Mouse (Mus musculus) cerebellum, adult 9-11 months (tissue): ENCODE data around the gene Ermp1.

Experiments
- DNase-seq: peaks from one replicate; pipeline ENCODE4 v3.0.0; 2022

Ermp1 gene

GRCm38 (mm10) chr19:29660835-29661764, 12.9 kb upstream of the Ermp1 start:
- DNase-seq: no peak

GRCm38 (mm10) chr19:29659705-29660104, 11.5 kb upstream of the Ermp1 start:
- DNase-seq: no peak

GRCm38 (mm10) chr19:29658836-29659235, 10.6 kb upstream of the Ermp1 start:
- no peak for DNase-seq

GRCm38 (mm10) chr19:29657558-29657957, 9.3 kb upstream of the Ermp1 start:
- DNase-seq: no peak

DNA sequence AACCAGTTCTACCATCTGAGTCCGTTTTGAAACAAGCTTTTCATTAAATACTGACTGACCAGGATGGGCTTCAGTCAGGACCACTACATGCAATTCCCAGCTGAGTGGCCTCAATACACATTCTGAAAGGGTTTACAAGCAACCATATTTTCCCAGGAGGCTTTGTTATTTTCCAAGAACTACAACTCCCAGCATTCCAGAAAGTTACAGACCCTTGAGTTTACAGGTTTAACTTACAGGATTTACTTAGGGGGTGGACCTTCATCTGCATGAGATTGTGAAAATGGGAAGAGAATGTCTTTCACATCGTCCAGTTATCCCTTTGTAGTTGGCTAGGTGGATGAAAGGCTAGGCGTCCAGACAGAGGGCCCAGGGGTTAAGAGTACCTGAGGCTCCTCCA, 8.8 kb upstream of the Ermp1 start:
- no peak for DNase-seq

DNA sequence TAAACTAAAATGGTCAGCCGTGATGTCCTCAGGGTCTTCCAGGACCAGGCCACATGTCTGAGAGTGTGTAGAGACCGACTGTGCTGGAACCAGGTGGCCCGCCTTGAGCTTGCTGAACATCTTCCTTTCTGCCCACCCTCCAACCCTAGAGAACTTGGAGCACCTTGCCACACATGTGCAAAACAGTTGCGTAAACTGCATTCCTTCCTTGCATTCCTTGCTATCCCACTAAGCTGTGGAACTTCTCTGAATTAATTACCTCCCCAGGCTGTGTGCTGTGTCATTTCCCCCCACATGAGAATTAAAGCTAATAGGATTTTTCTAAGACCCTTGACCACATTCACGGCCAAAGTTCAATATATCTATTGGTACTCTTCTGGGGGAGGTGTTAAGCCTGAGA, 8.4 kb upstream of the Ermp1 start:
- no peak for DNase-seq

DNA sequence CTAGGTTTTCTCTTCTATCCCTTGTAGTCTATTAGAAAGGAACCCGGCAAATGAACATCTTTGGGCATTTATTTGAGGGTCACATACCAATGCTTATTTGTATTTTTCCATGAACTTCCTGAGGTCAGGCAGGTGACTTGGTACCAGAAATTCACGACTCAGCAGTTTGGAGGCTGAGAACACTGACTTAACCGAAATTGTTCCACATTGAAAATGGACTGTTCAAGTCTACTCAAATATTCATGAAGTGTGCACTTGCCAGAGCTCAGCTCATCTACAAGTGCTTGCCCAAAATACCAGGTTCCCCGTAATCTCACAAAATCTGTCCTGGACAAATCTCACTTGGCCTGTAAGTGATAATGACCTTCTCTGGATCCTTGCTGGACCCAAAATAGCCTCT, 7.8 kb upstream of the Ermp1 start:
- no peak for DNase-seq

DNA sequence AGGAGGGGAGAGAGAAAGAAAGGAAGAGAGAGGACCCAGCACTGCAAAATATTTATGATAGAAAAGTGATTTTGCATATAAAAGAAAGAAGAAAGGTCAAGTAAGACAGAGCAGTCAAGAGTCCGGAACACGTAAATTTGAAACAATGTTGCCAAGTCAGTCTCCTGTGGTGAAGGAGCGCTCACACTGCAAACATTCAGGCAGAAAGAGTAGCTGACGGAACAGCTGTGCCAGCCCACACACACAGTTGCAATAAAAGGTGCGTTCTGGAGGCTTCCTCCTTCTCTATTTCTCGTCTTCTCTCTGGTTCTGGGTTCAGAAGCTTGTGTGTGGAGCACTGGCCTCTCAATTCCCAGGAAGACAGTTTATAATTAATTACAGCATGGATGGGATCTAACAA, 6.9 kb upstream of the Ermp1 start:
- no peak for DNase-seq

DNA sequence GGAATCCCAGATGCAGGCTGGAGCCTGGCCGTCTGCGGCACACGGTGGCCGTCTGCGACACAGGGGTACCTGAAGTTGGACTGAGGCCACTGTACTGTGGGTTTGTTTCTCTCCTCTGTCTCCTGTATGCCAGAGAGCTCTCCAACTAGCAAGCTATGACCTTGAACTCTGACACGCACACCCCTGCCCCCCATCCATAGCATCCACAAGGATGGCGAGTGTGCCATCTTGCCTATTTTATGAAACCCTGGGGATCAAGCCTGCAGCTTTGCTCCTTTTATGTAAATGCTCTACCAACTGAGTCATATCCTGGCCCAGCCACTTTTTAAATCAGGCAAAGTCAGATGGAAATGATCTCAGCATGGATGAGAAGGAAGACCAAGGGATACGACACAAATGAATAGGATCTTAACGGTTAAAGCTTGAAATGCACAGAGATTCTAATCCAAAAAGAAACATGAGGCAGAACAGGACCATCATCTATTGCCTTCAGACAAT, 5.6 kb upstream of the Ermp1 start:
- no peak for DNase-seq

DNA sequence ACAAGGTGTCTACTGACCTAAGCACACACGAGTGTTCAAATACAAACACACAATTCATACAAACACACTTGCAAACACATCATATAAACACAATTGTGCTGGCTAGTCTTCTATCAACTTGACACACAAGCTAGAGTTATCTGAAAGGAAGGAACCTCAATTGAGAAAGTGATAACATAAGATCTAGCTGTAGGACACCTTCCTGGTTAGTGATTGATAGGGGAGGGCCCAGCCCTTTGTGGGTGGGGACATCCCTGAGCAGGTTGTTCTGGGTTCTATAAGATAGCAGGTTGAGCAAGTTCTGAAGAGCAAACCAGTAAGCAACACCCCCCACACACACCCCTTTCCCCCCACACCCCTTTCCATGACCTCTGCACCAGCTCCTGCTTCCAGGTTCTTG, 1.5 kb upstream of the Ermp1 start:
- no peak for DNase-seq

GRCm38 (mm10) chr19:29648550-29648914, 317 bp upstream of the Ermp1 start:
- no peak for DNase-seq

DNA sequence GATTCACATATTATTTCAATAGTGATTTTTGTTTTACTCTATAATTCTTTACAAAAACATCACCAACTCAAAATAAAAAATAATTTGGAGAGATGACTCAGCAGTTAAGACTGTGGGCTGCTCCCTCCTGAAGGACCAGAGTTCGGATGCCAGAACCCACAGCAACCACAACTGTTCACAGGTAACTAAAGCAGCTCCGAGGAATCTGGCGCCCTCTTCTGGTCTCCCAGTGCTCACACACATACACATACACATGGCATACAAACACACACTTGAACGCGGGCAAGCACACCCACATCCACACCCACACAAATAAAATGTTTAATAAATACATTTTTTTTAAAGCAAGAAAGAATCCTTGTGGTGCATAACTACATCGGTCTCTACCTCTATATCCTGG, 3.5 kb downstream of the Ermp1 start:
- DNase-seq: no peak

DNA sequence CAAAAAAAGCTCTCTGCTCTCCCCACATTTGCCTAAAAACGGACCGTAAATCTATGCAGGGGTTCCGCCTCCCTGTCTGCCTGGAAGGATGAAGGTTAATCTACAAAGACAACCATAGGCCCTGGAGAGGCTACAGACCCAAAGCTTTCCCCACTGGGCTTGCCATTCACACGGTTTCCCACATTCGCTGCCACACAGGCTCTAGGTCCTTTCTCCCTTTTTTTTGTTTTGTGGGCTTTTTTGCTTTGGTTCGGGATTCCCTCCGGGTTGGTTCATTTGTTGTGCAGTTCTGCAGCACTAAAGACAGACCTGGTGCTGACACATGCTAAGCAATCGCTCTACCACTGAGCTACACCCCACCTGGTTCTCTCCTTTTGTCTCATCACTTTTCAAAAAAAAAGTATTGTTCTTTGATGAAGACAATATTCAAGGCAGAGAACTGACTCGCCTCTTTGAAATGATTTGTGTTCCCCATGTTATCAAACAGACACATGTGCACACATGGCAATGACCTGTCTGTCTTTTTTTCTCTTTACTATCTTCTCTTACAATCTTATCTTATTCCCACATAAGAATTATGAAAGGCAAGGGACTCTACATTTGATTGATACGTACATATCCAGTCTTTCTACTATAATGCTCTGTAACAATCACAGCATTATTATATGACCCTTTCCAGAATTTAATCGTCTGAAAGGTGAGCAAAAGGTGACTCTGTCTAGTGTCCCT, 4.9 kb downstream of the Ermp1 start:
- DNase-seq: no peak

DNA sequence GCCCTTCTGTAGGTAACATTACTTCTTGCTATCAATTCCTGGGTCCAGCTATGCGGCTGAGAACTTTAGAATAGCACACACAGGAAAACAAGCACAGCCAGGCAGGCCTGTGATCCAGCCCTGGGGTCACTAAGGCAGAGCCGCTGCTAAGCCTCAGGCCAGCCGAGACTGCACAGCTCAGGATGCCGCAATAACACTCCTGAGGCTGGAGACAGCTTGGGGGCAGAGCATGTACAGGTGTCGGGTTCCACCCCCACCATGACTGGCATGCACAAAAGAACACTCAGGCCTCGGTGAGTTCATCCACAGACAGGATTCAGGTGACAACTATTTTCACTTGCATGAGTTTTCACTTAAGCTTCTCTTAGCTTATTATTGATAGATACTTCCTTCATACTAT, 6.0 kb downstream of the Ermp1 start:
- no peak for DNase-seq

DNA sequence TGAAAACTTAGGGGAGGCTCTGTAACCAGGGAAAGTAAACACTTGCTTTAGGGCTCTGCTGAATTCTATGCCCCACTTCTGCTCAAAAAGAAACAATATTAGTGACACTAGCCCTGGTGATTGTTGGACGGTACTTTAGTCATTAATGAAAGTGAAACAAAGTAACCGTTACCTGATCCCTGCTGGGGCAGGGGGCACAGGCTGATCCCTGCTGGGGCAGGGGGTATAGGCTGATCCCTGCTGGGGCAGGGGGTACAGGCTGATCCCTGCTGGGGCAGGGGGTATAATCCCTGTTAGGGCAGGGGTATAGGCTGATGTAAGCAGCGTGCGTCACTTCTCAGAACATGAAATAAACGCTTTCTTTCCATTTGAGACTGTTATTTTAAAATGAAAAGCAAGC, 6.7 kb downstream of the Ermp1 start:
- DNase-seq: no peak

DNA sequence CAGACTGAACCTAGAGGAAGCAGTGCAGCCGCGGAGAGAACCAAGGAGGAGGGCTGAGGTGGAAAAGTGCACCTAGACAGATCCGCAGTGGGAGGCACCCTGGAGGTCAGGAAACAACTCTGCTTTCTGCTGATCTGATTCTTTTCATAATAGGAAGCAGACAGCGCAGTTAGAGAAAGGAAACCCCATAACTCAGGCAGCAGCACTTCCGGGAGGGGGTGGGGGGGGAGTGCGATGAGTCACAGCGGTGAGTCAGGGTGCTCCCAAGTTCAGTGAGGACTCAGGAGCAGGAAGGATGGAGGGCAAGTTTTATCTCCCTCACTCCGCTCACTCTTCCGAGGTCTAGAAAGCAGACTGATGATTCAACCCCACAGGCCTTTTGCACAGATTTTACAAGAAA, 7.2 kb downstream of the Ermp1 start:
- no peak for DNase-seq

DNA sequence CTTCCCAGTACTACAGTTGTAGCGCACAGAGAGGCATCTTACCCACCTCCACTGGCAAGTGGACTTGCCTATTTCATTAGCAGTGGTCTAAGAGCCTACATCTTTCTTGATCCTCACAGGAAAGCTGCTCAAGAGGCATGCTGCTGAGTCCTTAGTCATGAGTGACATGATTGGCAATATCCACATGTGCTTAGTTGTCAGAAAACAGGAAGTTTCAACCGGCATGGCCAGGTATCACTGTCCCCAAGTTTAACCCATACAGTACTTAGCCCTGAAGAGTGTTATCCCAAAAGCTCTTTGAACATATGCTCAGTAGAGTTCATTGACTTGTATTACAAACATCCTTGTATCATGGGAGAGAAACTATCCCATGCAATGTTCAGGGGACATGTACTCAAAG, 36.1 kb downstream of the Ermp1 start:
- DNase-seq: no peak

- no peak for DNase-seq
Measured at GRCm38 (mm10) chr19:29610907-29611306, 37.3 kb downstream of the Ermp1 start.

- DNase-seq: no peak
Measured at GRCm38 (mm10) chr19:29608212-29608611, 40.0 kb downstream of the Ermp1 start.

- DNase-seq: no peak
Measured at GRCm38 (mm10) chr19:29607521-29607920, 40.7 kb downstream of the Ermp1 start.

DNA sequence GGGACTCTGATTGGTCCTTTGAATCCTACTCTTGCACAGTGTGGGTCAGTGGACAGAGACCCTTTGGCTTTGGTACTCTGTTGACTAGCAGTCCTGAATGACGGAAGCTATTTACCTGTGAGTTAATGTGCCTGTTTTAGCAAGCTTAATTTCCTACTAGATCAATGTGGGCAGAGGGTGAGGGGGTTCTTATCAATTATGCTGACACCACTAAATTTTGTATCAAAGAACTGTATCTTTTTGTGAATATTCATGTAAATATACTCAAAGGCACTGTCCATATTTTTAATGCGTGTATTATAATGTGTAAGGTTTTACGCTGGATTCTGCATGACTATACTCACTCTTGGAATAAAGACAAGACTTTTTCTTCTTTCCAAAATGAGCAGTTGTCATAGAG, 43.6 kb downstream of the Ermp1 start:
- no peak for DNase-seq

DNA sequence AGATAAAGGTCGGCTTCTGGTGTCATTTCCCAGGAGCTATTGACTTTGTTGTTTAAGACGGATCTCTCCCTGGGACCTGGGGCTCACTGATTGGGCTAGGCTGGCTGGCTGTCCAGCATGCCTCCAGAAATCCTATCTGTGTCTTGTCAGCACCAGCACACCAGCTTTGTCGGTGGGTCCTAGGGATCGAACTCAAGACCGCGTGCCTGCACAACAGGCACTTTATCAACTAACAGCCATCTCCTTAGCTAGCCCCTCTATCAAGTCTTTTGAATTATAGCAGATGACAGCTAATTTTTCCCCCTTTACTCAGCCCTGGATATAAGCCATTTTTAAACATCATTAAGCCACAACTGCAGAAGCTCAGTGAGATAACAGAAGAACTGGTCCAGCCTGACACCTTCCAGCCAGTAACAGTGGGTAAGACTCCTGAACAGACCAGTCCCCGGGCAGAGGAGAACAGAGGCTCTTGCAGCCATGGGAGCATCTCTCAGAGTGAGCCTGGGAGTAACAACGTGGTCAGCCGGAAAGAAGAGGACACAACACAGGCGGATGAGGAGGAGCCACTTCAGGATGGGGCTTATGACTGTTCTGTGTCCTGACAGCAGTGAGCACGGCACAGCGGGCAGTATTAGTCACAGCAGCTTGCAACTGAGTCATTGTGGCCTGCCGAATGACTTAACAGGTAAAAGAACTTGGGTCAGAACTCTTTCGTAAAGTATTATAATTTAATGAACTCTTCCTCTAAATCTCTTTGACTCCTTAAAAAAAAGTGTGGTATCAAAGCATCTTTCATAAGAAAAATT, 44.5 kb downstream of the Ermp1 start:
- no peak for DNase-seq

GRCm38 (mm10) chr19:29598981-29599380, 49.2 kb downstream of the Ermp1 start:
- DNase-seq: no peak
